Mouse (Mus musculus) brain, embryonic 14.5 days (tissue): Measurements from ENCODE around the gene Mxra7.

Experiments used
- CTCF ChIP-seq: fragments of 200-500 bp; IDR thresholded peaks from 2 replicates; pipeline ENCODE4 v1.5.1; 2012; ENCODE audit warnings: inconsistent platforms, mild to moderate bottlenecking, moderate library complexity, borderline replicate concordance; ENCODE audit not compliant: insufficient read depth, insufficient read length; ENCODE audit errors: extremely low read depth
- POLR2A ChIP-seq: fragments of 200-500 bp; IDR thresholded peaks from 2 replicates; pipeline ENCODE4 v1.6.1; 2012; ENCODE audit warnings: mild to moderate bottlenecking, inconsistent platforms, borderline replicate concordance; ENCODE audit not compliant: poor library complexity, insufficient read depth, insufficient read length, severe bottlenecking; ENCODE audit errors: extremely low read depth

DNA sequence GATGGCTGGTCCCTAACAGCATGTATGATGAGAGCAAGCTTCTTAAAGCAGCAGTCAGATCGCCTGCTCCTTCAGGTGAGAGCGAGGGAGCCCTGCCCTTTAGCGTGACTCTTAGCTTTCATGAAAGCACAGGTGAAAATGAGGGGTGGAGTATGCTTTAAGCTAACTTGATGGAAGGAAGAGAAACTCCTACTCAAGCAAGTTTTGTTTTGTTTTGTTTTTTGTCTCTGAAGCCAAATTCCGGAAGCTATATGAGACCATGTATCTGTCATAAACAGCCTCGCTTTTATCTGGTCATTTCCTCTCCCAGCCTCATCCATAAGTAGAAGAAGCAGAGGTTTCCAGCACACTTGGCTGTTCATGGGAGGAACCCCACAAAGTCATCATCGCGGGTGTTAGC is 52.4 kb downstream of the Mxra7 start, which contains the start of gene St6galnac1:
- no peak for TF ChIP-seq CTCF
- TF ChIP-seq POLR2A = no peak
